Mouse (Mus musculus) cerebellum, adult 2 months (tissue): Measurements from ENCODE around the gene Opalin.

Source experiments
- CTCF ChIP-seq: fragments of 200-500 bp; IDR thresholded peaks from 2 replicates; pipeline ENCODE4 v1.5.1; 2011; ENCODE audit warnings: low read depth, mild to moderate bottlenecking, control low read depth, low read length, moderate library complexity, borderline replicate concordance; ENCODE audit not compliant: insufficient read depth
- POLR2A ChIP-seq: fragments of 200-500 bp; IDR thresholded peaks from 2 replicates; pipeline ENCODE4 v1.6.1; 2011; ENCODE audit warnings: low read length, control low read depth, borderline replicate concordance; ENCODE audit not compliant: insufficient read depth

- TF ChIP-seq POLR2A (no peak), CTCF (no peak)
Observed at GRCm38 (mm10) chr19:41022244-41022643, 54.7 kb downstream of the Opalin start.
